8 mouse cellular contexts compared by ENCODE assay signal in the genomic region with DNA sequence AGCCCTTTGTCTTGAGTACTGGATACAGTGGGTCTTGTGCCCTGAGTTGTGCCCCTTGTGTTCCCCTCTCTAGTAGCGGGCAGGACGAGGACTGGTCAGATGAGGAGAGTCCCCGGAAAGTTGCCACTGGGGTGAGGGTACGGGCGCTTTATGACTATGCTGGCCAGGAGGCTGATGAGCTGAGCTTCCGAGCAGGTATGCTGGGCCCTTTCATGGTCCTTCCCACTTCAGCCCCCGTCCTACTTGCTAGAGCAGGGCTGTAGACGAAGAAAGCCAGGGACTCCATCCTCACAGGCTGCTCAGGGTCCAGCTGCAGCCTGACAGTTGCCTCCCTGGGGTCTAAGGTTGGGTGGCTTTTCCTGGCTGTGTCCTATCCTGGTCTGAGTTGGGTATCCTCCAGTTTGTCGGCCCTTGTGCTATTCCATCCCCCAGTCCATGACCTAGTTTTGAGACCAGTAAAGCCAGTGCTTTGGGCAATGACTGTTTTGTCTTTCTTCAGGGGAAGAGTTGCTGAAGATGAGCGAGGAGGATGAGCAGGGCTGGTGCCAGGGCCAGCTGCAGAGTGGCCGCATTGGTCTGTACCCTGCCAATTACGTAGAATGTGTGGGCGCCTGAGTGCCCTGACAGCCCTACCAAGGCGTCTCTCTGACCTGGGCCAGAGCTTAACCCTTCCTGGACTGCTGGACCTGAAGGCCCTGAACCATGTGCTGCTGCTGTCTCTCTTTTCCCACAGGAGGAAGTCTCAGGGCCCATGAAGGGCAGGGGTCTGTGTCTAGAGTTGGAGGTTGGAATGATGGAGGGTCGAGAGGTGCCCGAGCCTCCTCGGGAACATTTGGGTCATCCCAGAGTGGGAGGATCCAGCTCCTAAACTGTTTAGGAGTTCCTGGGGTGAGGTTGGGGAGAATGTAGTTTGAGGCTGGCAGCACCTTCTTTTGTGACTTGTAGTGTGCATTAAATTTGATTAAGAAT. TPM values are rescaled to one million over a fixed set of nuclear protein-coding genes. Genes with fewer than 3 reads are reported as not detected.
DNase-seq lines count a peak whose midpoint lies in the region; ATAC-seq and TF ChIP-seq lines count a peak whose summit lies in the region.

No protein-coding gene starts in this region.

- peak overlapping the region; percentile 98 for H3K27ac ChIP-seq in gastrocnemius, adult 2 months
- no peak overlapping the region for H3K27ac ChIP-seq in CH12.LX (ENCODE audit: insufficient read depth, low read depth)
- peak overlapping the region; percentile 35 for H3K27ac ChIP-seq in forebrain, embryonic 14.5 days (ENCODE audit: low read depth, low read length)
- peak overlapping the region; percentile 70 for H3K27ac ChIP-seq in liver, embryonic 14.5 days

- no peak for TF ChIP-seq CTCF in gastrocnemius, adult 2 months (IDR thresholded peaks at IDR 0.05)
- no peak for TF ChIP-seq CTCF in CH12.LX (conservative IDR thresholded peaks at IDR 0.05 in 1 of 2, IDR thresholded peaks at IDR 0.05 in 1 of 2; ENCODE audit: low read depth in 2 of 2, low read length in 2 of 2)
- no peak for TF ChIP-seq CTCF in liver, embryonic 14.5 days (IDR thresholded peaks at IDR 0.05; ENCODE audit: low read depth)

- ATAC-seq in forebrain, embryonic 14.5 days = no peak; the same call in 1 of the 2 replicates
- no peak for ATAC-seq in liver, embryonic 14.5 days (ENCODE audit: insufficient read depth)

- in situ Hi-C loops in CH12.LX (cut with MboI; ENCODE audit: low pct_ligation_motif_present, low pct_unique_long_range_greater_than_20kb, low sequenced_read_pairs) = no loop called here

- dilution Hi-C loops in CH12.LX (cut with MboI; ENCODE audit: extremely low pct_ligation_motif_present, extremely low pct_unique_long_range_greater_than_20kb, low sequenced_read_pairs) = no loop called here

- 91% methylated on average over 17 of the region's 17 CpGs for WGBS in forebrain, embryonic 14.5 days
- 80% methylated on average over 17 of the region's 17 CpGs for WGBS in liver, embryonic 14.5 days (ENCODE audit: insufficient replicate concordance)

- no peaks in the 10 kb centered on the region for H3K9me3 ChIP-seq in CH12.LX (replicated peaks; ENCODE audit: low read length)
- no peaks in the 10 kb centered on the region for H3K9me3 ChIP-seq in forebrain, embryonic 14.5 days (replicated peaks; ENCODE audit: control insufficient read depth, low read length)
- no peaks in the 10 kb centered on the region for H3K9me3 ChIP-seq in liver, embryonic 14.5 days (ENCODE audit: control insufficient read depth, low read length)

- no peak for TF ChIP-seq POLR2A in CH12.LX (IDR thresholded peaks at IDR 0.05; ENCODE audit: low read depth, low read length)

- peaks cover 4 to 21% of the 10 kb centered on the region in 2 experiments; a peak in 3 of 4 replicates for H3K4me1 ChIP-seq in CH12.LX (ENCODE audit: control insufficient read depth in 1 of 2, insufficient read depth in 2 of 2)
- H3K4me1 ChIP-seq in forebrain, embryonic 14.5 days (ENCODE audit: control insufficient read depth, insufficient read depth, low read length) = peaks cover 5% of the 10 kb centered on the region; the same call in 1 of the 2 replicates
- peaks cover 10% of the 10 kb centered on the region in 2 experiments; a peak in 3 of 4 replicates for H3K4me1 ChIP-seq in liver, embryonic 14.5 days (replicated peaks; ENCODE audit: control insufficient read depth in 2 of 2, insufficient read depth in 2 of 2, low read length in 1 of 2)

- H3K36me3 ChIP-seq in CH12.LX (replicated peaks in 1 of 2; ENCODE audit: control insufficient read depth in 1 of 2, insufficient read depth in 1 of 2, low read length in 1 of 2) = peaks cover 21 to 28% of the 10 kb centered on the region in 2 experiments
- peaks cover 32% of the 10 kb centered on the region for H3K36me3 ChIP-seq in forebrain, embryonic 14.5 days (ENCODE audit: control insufficient read depth, insufficient read depth, low read length)
- H3K36me3 ChIP-seq in liver, embryonic 14.5 days (replicated peaks; ENCODE audit: control insufficient read depth, insufficient read depth, low read depth) = peaks cover 28% of the 10 kb centered on the region

- peak overlapping the region; percentile 53 for H3K4me2 ChIP-seq in CH12.LX (ENCODE audit: insufficient read depth, low read depth, poor library complexity, severe bottlenecking)
- peak overlapping the region; percentile 87 for H3K4me2 ChIP-seq in forebrain, embryonic 14.5 days (ENCODE audit: low read length)
- peak overlapping the region; percentile 88 for H3K4me2 ChIP-seq in liver, embryonic 14.5 days (ENCODE audit: low read depth)

- no peak for TF ChIP-seq EP300 in CH12.LX (IDR thresholded peaks at IDR 0.05; ENCODE audit: low read length)
- TF ChIP-seq EP300 in liver, embryonic 14.5 days (IDR thresholded peaks at IDR 0.05; ENCODE audit: low read depth) = no peak

- peak; percentile 38 for DNase-seq in gastrocnemius, adult 2 months
- no peak for DNase-seq in gastrocnemius, postnatal 36 days
- DNase-seq in CH12.LX (ENCODE audit: extremely low read depth) = no peak
- DNase-seq in forebrain, embryonic 14.5 days (ENCODE audit: low spot score) = no peak
- no peak for DNase-seq in liver, embryonic 14.5 days (ENCODE audit: low read depth in 3 of 3, low spot score in 3 of 3)
- DNase-seq in right cerebral cortex, postnatal 36 days (ENCODE audit: low spot score in 2 of 2) = no peak
- DNase-seq in layer of hippocampus, adult 8-10 months (ENCODE audit: low spot score in 2 of 2) = no peak
- no peak for DNase-seq in thymus, postnatal 10 days (ENCODE audit: low spot score in 2 of 2)

- peaks cover 23% of the 10 kb centered on the region for H3K79me2 ChIP-seq in CH12.LX (replicated peaks; ENCODE audit: control insufficient read depth, extremely low read depth, insufficient read depth, poor library complexity, severe bottlenecking)

- H3K4me3 ChIP-seq in gastrocnemius, adult 2 months = peak overlapping the region; percentile 90
- peak overlapping the region in 2 of 3 experiments; percentile 69 to 79 for H3K4me3 ChIP-seq in CH12.LX (replicated peaks in 1 of 3; ENCODE audit: low read depth in 2 of 3, low read length in 2 of 3, poor library complexity in 1 of 3)
- peak overlapping the region; percentile 83 for H3K4me3 ChIP-seq in forebrain, embryonic 14.5 days (ENCODE audit: low read depth, low read length)
- peak overlapping the region; percentile 69 to 87; a peak in 3 of 4 replicates for H3K4me3 ChIP-seq in liver, embryonic 14.5 days (ENCODE audit: insufficient read depth in 1 of 2, low read depth in 2 of 2, low read length in 2 of 2)

- H3K27me3 ChIP-seq in CH12.LX (replicated peaks) = peaks cover 2% of the 10 kb centered on the region
- no peaks in the 10 kb centered on the region for H3K27me3 ChIP-seq in forebrain, embryonic 14.5 days (replicated peaks; ENCODE audit: control insufficient read depth, insufficient read depth, low read length)
- no peaks in the 10 kb centered on the region for H3K27me3 ChIP-seq in liver, embryonic 14.5 days (ENCODE audit: control insufficient read depth, insufficient read depth, low read length)

- no peak for TF ChIP-seq RAD21 in CH12.LX (IDR thresholded peaks at IDR 0.05; ENCODE audit: low read depth, low read length)

- intact Hi-C loops in gastrocnemius, adult 2 months (cut with DNase I) = no loop called here
- intact Hi-C loops in gastrocnemius, postnatal 36 days (cut with DNase I) = no loop called here

- H3K9ac ChIP-seq in CH12.LX (ENCODE audit: insufficient read depth, low read depth) = peak overlapping the region; percentile 72
- H3K9ac ChIP-seq in forebrain, embryonic 14.5 days (ENCODE audit: low read length) = peak overlapping the region; percentile 52
- peak overlapping the region; percentile 78 for H3K9ac ChIP-seq in liver, embryonic 14.5 days (replicated peaks)

TF ChIP-seq in CH12.LX, 34 proteins besides CTCF, POLR2A, EP300 and RAD21 (continues in another document):
- no peak for TF ChIP-seq CHD2 (IDR thresholded peaks at IDR 0.05; ENCODE audit: low read length)
- no peak for TF ChIP-seq NELFE (IDR thresholded peaks at IDR 0.05; ENCODE audit: low read depth, low read length)
- no peak for TF ChIP-seq TCF12 (IDR thresholded peaks at IDR 0.05; ENCODE audit: low read depth, low read length)
- TF ChIP-seq MAZ (IDR thresholded peaks at IDR 0.05; ENCODE audit: low read depth, low read length) = no peak
- no peak for TF ChIP-seq TBP (conservative IDR thresholded peaks at IDR 0.05; ENCODE audit: low read depth, low read length)
- no peak for TF ChIP-seq MAX (IDR thresholded peaks at IDR 0.05; ENCODE audit: low read length)
- no peak for TF ChIP-seq MYC (IDR thresholded peaks at IDR 0.05; ENCODE audit: low read depth, low read length)

RNA-seq across cellular contexts. Expression of gene Arfgap2, which starts 0.8 kb away (rescaled TPM):
- total RNA-seq in gastrocnemius, adult 2 months (2021) = 100 to 1,000 TPM; 152 to 211 TPM
- 100 to 1,000 TPM; 131 to 132 TPM for total RNA-seq in gastrocnemius, postnatal 36 days (2021)
- total RNA-seq in CH12.LX (2012; rRNA removed) (57.0 and 71.6 TPM in 2 replicates), CH12.LX (2014; rRNA removed) (48.3 and 55.1 TPM in 2 replicates)
- polyA plus RNA-seq in CH12.LX (2012; ENCODE audit: insufficient read length, low read depth) = 77.6 and 80.0 TPM in 2 replicates
- 72.9 and 76.4 TPM in 2 replicates for polyA plus RNA-seq in forebrain, embryonic 14.5 days (2014; fragmentation: Nextera tagmentation; extraction: Ambion mirVana)
- polyA plus RNA-seq in liver, embryonic 14.5 days (2012; rRNA removed) = 20.9 and 25.5 TPM in 2 replicates
- 50.2 and 54.4 TPM in 2 replicates for polyA plus RNA-seq in liver, embryonic 14.5 days (2014; fragmentation: Nextera tagmentation; extraction: Ambion mirVana)
- total RNA-seq in layer of hippocampus, adult 8-10 months (2022) = 10 to 100 TPM; 75.9 to 81.9 (median 79.1) TPM

RNA-seq across cellular contexts. Expression of gene Pacsin3, which starts 8.2 kb away (rescaled TPM):
- total RNA-seq in gastrocnemius, adult 2 months (2021) = 100 to 1,000 TPM; 375 to 428 TPM
- total RNA-seq in gastrocnemius, postnatal 36 days (2021) = 100 to 1,000 TPM; 333 to 372 TPM
- total RNA-seq in CH12.LX (2012; rRNA removed) (5.3 and 9.1 TPM in 2 replicates), CH12.LX (2014; rRNA removed) (1.2 and 1.5 TPM in 2 replicates)
- polyA plus RNA-seq in CH12.LX (2012; ENCODE audit: insufficient read length, low read depth) = 1.4 and 3.1 TPM in 2 replicates
- 16.9 and 19.1 TPM in 2 replicates for polyA plus RNA-seq in forebrain, embryonic 14.5 days (2014; fragmentation: Nextera tagmentation; extraction: Ambion mirVana)
- polyA plus RNA-seq in liver, embryonic 14.5 days (2012; rRNA removed) = 8.1 and 11.2 TPM in 2 replicates
- polyA plus RNA-seq in liver, embryonic 14.5 days (2014; fragmentation: Nextera tagmentation; extraction: Ambion mirVana) = 8.8 and 10.2 TPM in 2 replicates
- total RNA-seq in layer of hippocampus, adult 8-10 months (2022) = 10 to 100 TPM; 27.1 to 34.4 (median 31.0) TPM

RNA-seq across cellular contexts. Expression of gene Ddb2, which starts 27.2 kb away (rescaled TPM):
- 1 to 10 TPM; 2.6 to 2.8 TPM for total RNA-seq in gastrocnemius, adult 2 months (2021)
- 1 to 10 TPM; 2.1 to 2.6 TPM for total RNA-seq in gastrocnemius, postnatal 36 days (2021)
- total RNA-seq in CH12.LX (2012; rRNA removed) = 11.0 and 13.9 TPM in 2 replicates
- 20.2 and 23.4 TPM in 2 replicates for total RNA-seq in CH12.LX (2014; rRNA removed)
- 14.1 and 15.2 TPM in 2 replicates for polyA plus RNA-seq in CH12.LX (2012; ENCODE audit: insufficient read length, low read depth)
- polyA plus RNA-seq in forebrain, embryonic 14.5 days (2014; fragmentation: Nextera tagmentation; extraction: Ambion mirVana) = 9.4 and 9.9 TPM in 2 replicates
- 8.5 and 9.0 TPM in 2 replicates for polyA plus RNA-seq in liver, embryonic 14.5 days (2012; rRNA removed)
- 4.9 and 5.9 TPM in 2 replicates for polyA plus RNA-seq in liver, embryonic 14.5 days (2014; fragmentation: Nextera tagmentation; extraction: Ambion mirVana)
- 10 to 100 TPM; 11.2 to 12.4 (median 11.9) TPM for total RNA-seq in layer of hippocampus, adult 8-10 months (2022)

Comparison
In these comparisons a context has a peak if more than half of its experiments do, and no peak if none do; other contexts are left out.
1. RNA of gene Pacsin3, which starts 8.2 kb away (total RNA-seq): 375 to 428 TPM in gastrocnemius, adult 2 months and 333 to 372 TPM in gastrocnemius, postnatal 36 days; 27.1 to 34.4 TPM in layer of hippocampus, adult 8-10 months and 1.2 to 9.1 TPM in CH12.LX; every median in the first group is over 4 times any median in the second.
2. Peak in every context shown above with its lines, with median percentiles within 50 percentile points of each other: H3K4me3 ChIP-seq, H3K4me2 ChIP-seq and H3K9ac ChIP-seq.